Mouse (Mus musculus) frontal cortex, adult (tissue): ENCODE measurements around the gene Tnfaip2.

ENCODE experiments used
- ATAC-seq: cut with Nextera tagmentation; 2 replicates; pipeline ENCODE4 v1.9.2; 2017; ENCODE audit warnings: mild to moderate bottlenecking, moderate library complexity, mixed read lengths; ENCODE audit not compliant: low TSS enrichment

The Tnfaip2 gene

DNA sequence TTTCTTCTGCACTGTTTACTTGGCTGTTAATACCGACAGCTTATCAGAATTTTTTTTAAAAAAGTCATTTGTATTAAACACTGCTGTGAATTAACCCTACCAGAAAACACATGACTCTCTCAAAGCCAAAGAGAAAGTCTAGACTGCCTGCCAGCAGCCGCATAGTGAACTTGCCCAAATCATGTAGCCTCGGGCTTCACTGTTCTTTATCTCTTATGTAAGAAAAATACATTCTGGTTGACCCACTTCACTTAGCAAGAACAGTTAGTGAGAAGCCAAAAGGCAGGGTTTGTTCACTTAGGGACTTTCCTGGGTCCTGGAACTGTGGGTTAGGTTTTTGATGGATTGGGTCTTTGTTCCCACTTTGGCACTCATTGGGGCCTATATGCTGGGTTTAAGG lies 29.5 kb downstream of the Tnfaip2 start:
- no peak for ATAC-seq

DNA sequence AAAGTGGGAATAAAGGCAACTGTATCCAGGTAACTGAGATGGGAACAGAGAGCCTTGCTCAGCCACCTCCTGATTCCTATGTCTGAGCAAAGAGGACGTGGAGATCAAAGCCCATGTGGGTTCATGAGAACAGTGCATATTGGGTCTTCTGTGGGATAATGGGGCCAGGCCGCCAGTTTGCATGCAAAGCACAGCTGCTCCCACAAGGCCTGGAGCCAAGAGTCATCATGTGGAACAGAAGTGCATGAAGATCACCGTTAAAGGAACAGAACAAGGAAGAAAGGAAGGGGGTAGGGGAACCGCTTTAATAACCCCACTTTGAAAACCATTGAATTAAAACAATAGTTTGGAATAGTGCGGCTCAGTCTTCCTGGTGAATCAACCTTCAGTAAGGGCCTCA lies 30.6 kb downstream of the Tnfaip2 start:
- ATAC-seq, result no peak

DNA sequence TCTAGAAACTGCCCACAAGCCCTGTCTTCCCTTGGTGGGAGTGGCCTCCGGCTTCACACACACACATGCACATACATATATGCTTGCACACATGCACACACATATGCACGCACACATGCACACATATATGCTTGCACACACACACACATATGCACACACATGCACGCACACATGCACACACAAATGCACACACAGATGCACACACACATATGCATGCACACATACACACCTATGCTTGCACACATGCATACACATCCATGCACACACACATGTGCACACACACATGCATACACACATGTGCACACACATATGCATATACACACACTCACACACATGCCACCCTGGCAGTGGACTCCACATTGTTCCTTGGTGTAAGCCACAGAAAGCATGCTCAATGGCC lies 32.1 kb downstream of the Tnfaip2 start:
- no peak for ATAC-seq

DNA sequence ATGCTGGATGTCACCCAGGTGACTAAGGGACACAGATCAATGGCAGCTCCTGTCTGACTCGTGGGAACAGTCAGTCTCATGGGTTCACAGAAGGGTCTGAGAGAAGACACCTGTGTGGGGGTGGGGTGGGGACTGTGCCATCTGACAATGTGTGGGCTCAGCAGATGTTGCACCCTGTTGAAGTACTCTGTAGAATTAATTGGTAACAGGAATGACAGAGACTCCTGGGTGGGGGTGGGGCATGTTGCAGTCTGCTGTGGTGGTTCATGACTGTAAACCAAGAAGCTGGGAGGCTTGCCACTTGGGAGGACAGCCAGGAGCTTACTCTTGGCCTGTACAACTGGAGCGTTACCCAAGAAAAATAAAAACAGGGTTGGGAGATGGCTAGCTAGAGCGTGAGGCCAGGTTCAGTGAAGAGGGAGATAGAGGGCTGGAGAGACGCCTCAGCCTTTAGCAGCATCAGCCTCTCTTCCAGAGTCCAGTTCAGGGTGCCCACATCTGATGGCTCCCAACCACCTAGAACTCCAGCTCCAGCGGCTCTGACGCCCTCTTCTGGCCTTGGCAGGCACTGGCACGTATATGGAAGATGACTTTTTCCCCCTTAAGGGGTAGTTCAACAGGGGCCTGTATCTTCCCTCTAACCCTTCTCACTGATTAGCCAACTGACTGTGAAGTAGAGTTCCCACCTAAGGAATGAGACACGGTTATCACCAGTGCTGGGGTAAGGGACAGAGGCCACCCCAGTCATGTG lies 32.8 kb downstream of the Tnfaip2 start:
- ATAC-seq, result no peak

DNA sequence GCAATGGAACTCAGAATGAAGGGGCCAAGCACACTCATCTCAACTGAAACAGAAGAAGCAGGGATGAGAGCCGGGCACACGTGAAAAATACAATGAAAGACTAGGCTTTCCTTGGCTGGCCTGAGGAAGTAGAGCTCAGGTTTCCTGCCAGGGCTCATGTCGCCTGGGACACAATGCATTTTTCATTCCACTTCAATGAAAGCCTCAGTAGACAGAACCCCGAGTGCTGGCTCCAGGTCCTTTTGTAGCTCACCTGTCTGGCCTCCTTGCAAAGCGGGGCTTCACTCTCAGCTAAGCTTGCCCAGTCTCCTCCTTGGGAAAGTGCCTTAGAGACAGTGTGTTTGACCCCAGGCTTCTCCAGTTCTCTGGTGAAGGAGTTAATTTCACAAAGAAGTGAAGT lies 36.7 kb downstream of the Tnfaip2 start:
- no peak for ATAC-seq

GRCm38 (mm10) chr12:111479917-111480316 lies 37.6 kb downstream of the Tnfaip2 start:
- no peak for ATAC-seq

- no peak for ATAC-seq
These were observed 42.9 kb downstream of the Tnfaip2 start for GRCm38 (mm10) chr12:111485046-111485651.

- no peak for ATAC-seq
These were observed 43.5 kb downstream of the Tnfaip2 start, which contains the start of gene Gm266 for GRCm38 (mm10) chr12:111485652-111486306. Gene Gm266, minus strand, starts transcription at chr12:111485823.

DNA sequence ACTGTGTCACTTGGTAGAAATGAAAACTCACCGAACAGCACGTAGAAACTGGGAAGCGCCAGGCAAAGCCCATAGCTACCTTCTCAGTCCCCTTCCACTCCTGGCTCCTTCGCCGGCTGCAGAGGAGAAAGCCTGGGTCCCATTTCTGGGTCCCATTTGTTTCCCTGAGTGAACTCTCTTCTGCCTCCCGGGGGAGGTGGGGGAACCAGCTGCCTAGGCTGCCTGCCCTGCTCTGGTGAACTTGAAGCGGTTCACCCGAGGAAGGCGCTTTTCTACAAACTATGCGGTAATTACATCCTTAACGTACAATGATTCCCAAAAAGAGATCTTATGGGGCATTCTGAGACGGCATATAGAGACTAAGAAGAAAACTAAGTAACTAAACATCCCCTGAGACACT lies 44.2 kb downstream of the Tnfaip2 start:
- no peak for ATAC-seq

- ATAC-seq, result no peak
These were observed 47.1 kb downstream of the Tnfaip2 start for GRCm38 (mm10) chr12:111489261-111489865.

- no peak for ATAC-seq
These were observed 52.7 kb downstream of the Tnfaip2 start for GRCm38 (mm10) chr12:111494931-111495330.

DNA sequence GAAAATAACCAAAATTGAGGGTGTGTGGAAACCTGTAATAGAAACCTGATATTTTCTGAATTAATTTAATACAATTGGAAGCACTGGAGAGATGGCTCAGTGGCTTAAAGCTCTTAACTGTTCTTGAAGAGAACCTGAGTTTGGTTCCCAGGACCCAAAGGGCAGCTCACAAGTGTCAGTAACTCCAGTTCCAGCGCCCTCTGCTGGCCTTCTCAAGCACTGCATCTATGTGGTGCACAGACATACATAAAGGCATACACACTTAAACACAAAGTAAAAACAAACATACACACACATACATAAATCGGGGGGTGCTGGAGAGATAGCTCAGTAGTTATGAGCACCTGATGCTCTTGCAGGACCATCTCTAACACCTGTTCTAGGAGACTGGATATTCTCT lies 54.8 kb downstream of the Tnfaip2 start:
- no peak for ATAC-seq

DNA sequence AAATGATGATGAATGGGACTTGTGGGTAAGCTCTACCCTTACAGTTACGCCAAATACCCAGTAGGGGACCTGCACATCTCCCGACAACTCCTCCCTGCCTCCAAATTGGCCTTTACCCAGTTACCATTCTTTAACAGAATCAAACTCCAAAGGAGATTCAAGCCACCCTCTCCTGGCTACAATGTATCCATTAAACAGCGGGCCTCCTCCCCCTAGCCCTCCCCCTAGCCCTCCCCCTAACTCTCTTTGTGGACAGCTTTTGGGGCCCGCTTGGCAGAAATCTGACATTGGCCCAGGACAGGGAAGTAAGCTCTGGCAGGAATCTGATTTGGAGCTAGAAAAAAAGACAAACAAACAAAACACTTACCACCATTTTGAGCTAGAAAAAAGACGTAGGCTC lies 57.3 kb downstream of the Tnfaip2 start:
- no peak for ATAC-seq

GRCm38 (mm10) chr12:111500725-111501124 lies 58.5 kb downstream of the Tnfaip2 start:
- no peak for ATAC-seq

DNA sequence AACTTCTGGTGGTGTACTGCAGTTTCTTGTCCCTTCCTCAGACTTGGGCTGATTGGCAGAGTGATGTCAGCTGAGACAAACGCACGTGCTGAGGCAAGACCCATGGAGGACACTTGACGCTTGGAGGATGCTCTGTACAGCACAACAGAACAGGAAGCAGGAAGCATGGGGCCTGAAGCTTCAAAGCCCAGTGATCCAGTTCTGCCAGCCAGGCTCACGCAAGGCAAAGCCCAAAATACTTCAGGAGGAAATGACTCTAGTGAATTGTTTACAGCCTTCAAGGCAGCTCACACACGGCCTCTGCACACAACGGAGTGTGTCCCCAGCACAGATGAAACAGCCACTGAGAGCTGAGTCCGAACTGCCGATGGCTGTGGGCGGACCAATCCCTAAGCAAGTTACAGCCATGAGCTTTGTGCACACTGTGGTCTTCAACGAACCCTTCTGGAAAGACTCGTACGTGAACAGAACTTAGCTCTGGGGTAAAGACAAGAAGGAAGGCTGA lies 60.8 kb downstream of the Tnfaip2 start:
- ATAC-seq, result no peak

- no peak for ATAC-seq
These were observed 61.3 kb downstream of the Tnfaip2 start for GRCm38 (mm10) chr12:111503571-111503970.
